Mouse (Mus musculus) layer of hippocampus, adult 8-10 months (tissue): ENCODE measurements at regions not wholly inside any gene's neighbourhood (a gene's known extent, or its start where the extent isn't known, plus 50 kb on each side); places are given as distances from the start of the nearest gene placed in this dataset.

Experiments used
- DNase-seq, 2 experiments: peaks; one replicate each; pipeline ENCODE4 v3.0.0; 2022; ENCODE audit warnings: low spot score in 2 of 2

- DNase-seq = no peak
Measured at GRCm38 (mm10) chr13:59875637-59876036, 52.7 kb upstream of the Tut7 start.

DNA sequence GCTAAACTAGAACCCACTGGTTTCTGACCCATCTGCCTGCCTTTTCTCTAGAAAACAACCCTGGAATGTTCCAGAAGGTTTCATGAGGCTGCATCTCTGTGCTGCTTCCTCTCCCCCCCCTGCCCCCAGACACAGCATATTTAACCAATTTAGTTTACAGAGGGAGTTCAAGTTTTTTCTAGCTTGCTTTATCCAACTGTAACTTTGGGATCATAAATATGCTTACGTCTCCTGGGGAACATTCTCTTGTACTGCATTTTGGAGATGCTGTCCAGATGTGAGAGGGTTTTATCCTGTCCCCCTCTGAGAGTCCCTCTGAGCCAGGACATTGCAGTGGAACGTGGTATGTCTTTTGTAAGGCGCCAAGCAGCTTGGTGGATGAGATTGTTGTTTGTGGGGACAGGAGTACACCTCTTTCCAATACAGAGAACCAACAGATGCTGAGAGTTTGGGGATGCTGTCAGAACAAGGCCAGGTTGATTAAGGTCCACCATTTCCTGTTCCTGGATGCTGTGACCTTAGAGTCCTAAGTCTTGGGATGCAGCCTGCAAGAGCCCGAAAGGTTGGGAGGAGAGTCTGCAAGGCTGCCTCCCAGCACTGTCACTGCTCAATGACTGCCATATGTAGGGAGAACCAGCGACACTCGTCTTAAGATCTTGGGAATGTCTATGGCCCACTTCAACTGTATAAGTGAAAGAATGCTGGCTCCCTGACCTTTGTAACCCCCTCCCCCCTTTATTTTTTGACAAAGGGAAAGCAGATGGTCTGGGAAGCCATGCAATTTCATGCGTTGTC is 51.4 kb upstream of the Tut7 start:
- DNase-seq = no peak
